Mouse (Mus musculus): ENCODE results near the gene Pros1.

GRCm38 (mm10) chr16:62834016-62834735 is 19.9 kb upstream of the Pros1 start:
- TF ChIP-seq CTCF (IDR thresholded peaks at IDR 0.05; ENCODE audit: low read depth) (no peak), EP300 (IDR thresholded peaks at IDR 0.05; ENCODE audit: low read depth) (peak; percentile 89)
